Mouse (Mus musculus): ENCODE data around the gene Cntd1. TPM values are rescaled to one million over a fixed set of nuclear protein-coding genes. Genes with fewer than 3 reads are reported as not detected.

Gene Cntd1
- total and polyA plus RNA-seq, 3 experiments: 0.96 to 2.5 (median 0.98) TPM

- H3K36me3 ChIP-seq (replicated peaks in 1 of 2; ENCODE audit: control insufficient read depth in 1 of 2, insufficient read depth in 1 of 2, low read length in 1 of 2): no peaks in the 10 kb centered on the region
- peaks cover 2% of the 10 kb centered on the region for H3K9me3 ChIP-seq (replicated peaks; ENCODE audit: low read length)
- H3K4me3 ChIP-seq (replicated peaks in 1 of 3; ENCODE audit: low read depth in 2 of 3, low read length in 2 of 3, poor library complexity in 1 of 3): no peak overlapping the region
- H3K27me3 ChIP-seq (replicated peaks): peaks cover 21% of the 10 kb centered on the region
- peaks cover 3 to 19% of the 10 kb centered on the region in 2 experiments; a peak in 2 of 4 replicates for H3K4me1 ChIP-seq (ENCODE audit: control insufficient read depth in 1 of 2, insufficient read depth in 2 of 2)
- H3K27ac ChIP-seq (ENCODE audit: insufficient read depth, low read depth): no peak overlapping the region
- no peak for DNase-seq (ENCODE audit: extremely low read depth)
- dilution Hi-C loops (cut with MboI; ENCODE audit: extremely low pct_ligation_motif_present, extremely low pct_unique_long_range_greater_than_20kb, low sequenced_read_pairs) (no loop called here), in situ Hi-C loops (cut with MboI; ENCODE audit: low pct_ligation_motif_present, low pct_unique_long_range_greater_than_20kb, low sequenced_read_pairs) (no loop called here)
- H3K9ac ChIP-seq (ENCODE audit: insufficient read depth, low read depth): no peak overlapping the region
- H3K4me2 ChIP-seq (ENCODE audit: insufficient read depth, low read depth, poor library complexity, severe bottlenecking): no peak overlapping the region
- H3K79me2 ChIP-seq (replicated peaks; ENCODE audit: control insufficient read depth, extremely low read depth, insufficient read depth, poor library complexity, severe bottlenecking): no peaks in the 10 kb centered on the region
- TF ChIP-seq TCF12 (IDR thresholded peaks at IDR 0.05; ENCODE audit: low read depth, low read length) (no peak), GABPA (IDR thresholded peaks at IDR 0.05; ENCODE audit: insufficient replicate concordance, low read depth, low read length) (no peak), MXI1 (IDR thresholded peaks at IDR 0.05; ENCODE audit: low read depth, low read length) (no peak), IRF4 (IDR thresholded peaks at IDR 0.05; ENCODE audit: low read depth, low read length) (no peak), POLR2A (IDR thresholded peaks at IDR 0.05; ENCODE audit: low read depth, low read length) (no peak), TBP (conservative IDR thresholded peaks at IDR 0.05; ENCODE audit: low read depth, low read length) (no peak), POLR2AphosphoS2 (IDR thresholded peaks at IDR 0.05; ENCODE audit: low read depth, low read length) (no peak), RCOR1 (conservative IDR thresholded peaks at IDR 0.05; ENCODE audit: low read depth, low read length) (no peak), SMC3 (IDR thresholded peaks at IDR 0.05; ENCODE audit: low read depth, low read length) (no peak), MAX (IDR thresholded peaks at IDR 0.05; ENCODE audit: low read length) (no peak), ETS1 (conservative IDR thresholded peaks at IDR 0.05; ENCODE audit: low read depth, low read length) (no peak), HCFC1 (IDR thresholded peaks at IDR 0.05; ENCODE audit: low read depth, low read length) (no peak), EP300 (IDR thresholded peaks at IDR 0.05; ENCODE audit: low read length) (no peak), MYC (IDR thresholded peaks at IDR 0.05; ENCODE audit: low read depth, low read length) (no peak), SIN3A (IDR thresholded peaks at IDR 0.05; ENCODE audit: low read length) (no peak), ELF1 (IDR thresholded peaks at IDR 0.05; ENCODE audit: low read depth, low read length) (no peak), MAFK (IDR thresholded peaks at IDR 0.05; ENCODE audit: insufficient replicate concordance, low read length) (no peak)
Observed at GRCm38 (mm10) chr11:101234124-101234523, 44.7 kb upstream of the Cntd1 start.

- peaks cover 11% of the 10 kb centered on the region for H3K27me3 ChIP-seq (replicated peaks)
- no peaks in the 10 kb centered on the region for H3K79me2 ChIP-seq (replicated peaks; ENCODE audit: control insufficient read depth, extremely low read depth, insufficient read depth, poor library complexity, severe bottlenecking)
- no peak overlapping the region for H3K9ac ChIP-seq (ENCODE audit: insufficient read depth, low read depth)
- H3K4me3 ChIP-seq (replicated peaks in 1 of 3; ENCODE audit: low read depth in 2 of 3, low read length in 2 of 3, poor library complexity in 1 of 3): no peak overlapping the region
- H3K27ac ChIP-seq (ENCODE audit: insufficient read depth, low read depth): no peak overlapping the region
- dilution Hi-C loops (cut with MboI; ENCODE audit: extremely low pct_ligation_motif_present, extremely low pct_unique_long_range_greater_than_20kb, low sequenced_read_pairs) (no loop called here), in situ Hi-C loops (cut with MboI; ENCODE audit: low pct_ligation_motif_present, low pct_unique_long_range_greater_than_20kb, low sequenced_read_pairs) (no loop called here)
- TF ChIP-seq SMC3 (IDR thresholded peaks at IDR 0.05; ENCODE audit: low read depth, low read length) (peak; percentile 16; the same call in 1 of the 2 replicates), BHLHE40 (IDR thresholded peaks at IDR 0.05; ENCODE audit: low read depth, low read length) (no peak), EP300 (IDR thresholded peaks at IDR 0.05; ENCODE audit: low read length) (no peak), ZNF384 (IDR thresholded peaks at IDR 0.05; ENCODE audit: low read depth, low read length) (peak; percentile 25; the same call in 1 of the 2 replicates), SIN3A (IDR thresholded peaks at IDR 0.05; ENCODE audit: low read length) (no peak), ZC3H11A (IDR thresholded peaks at IDR 0.05; ENCODE audit: low read depth, low read length) (no peak), USF1 (IDR thresholded peaks at IDR 0.05; ENCODE audit: low read depth, low read length) (no peak), CTCF (conservative IDR thresholded peaks at IDR 0.05 in 1 of 2, IDR thresholded peaks at IDR 0.05 in 1 of 2; ENCODE audit: low read depth in 2 of 2, low read length in 2 of 2) (peak in 1 of 2 experiments; percentile 33; a peak in 2 of 4 replicates), GABPA (IDR thresholded peaks at IDR 0.05; ENCODE audit: insufficient replicate concordance, low read depth, low read length) (no peak)
- H3K9me3 ChIP-seq (replicated peaks; ENCODE audit: low read length): peaks cover 2% of the 10 kb centered on the region
- H3K4me2 ChIP-seq (ENCODE audit: insufficient read depth, low read depth, poor library complexity, severe bottlenecking): no peak overlapping the region
- no peak for DNase-seq (ENCODE audit: extremely low read depth)
- no peaks in the 10 kb centered on the region for H3K36me3 ChIP-seq (replicated peaks in 1 of 2; ENCODE audit: control insufficient read depth in 1 of 2, insufficient read depth in 1 of 2, low read length in 1 of 2)
- peaks cover 3 to 19% of the 10 kb centered on the region in 2 experiments; a peak in 2 of 4 replicates for H3K4me1 ChIP-seq (ENCODE audit: control insufficient read depth in 1 of 2, insufficient read depth in 2 of 2)
Observed at GRCm38 (mm10) chr11:101235429-101235828, 43.4 kb upstream of the Cntd1 start.
